Mouse (Mus musculus) urinary bladder, adult 18-20 months (tissue): ENCODE data around the gene Cyp11a1.

Source experiments
- DNase-seq, 2 experiments: peaks; one replicate each; pipeline ENCODE4 v3.0.0; 2022; ENCODE audit warnings: low spot score in 2 of 2, mixed read lengths in 2 of 2

The Cyp11a1 gene

DNA sequence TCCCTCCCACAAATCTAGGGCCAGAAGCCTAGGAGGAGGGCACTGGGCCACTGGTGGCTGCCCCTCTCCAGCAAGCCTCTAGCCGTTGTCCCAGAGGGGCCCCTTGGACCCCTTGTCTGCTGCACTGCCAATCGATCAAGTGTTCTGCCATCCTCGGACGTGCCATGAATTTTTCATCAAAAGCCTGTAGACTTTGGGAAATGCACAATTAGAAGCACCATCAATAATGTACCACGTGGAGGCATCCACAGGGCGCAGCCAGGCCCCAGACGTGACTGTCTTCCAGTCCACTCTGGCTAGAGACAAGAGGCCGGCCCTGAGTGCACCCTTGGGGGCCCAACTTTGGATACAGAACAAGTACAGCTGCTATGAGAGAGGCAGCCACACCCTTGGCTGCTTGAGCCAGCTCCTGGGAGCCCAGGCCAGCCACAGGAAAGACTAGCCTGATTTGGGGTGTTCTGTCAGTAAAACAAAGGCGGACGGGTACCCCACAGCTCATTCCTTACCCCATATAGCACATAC is 37.3 kb downstream of the Cyp11a1 start:
- no peak for DNase-seq

DNA sequence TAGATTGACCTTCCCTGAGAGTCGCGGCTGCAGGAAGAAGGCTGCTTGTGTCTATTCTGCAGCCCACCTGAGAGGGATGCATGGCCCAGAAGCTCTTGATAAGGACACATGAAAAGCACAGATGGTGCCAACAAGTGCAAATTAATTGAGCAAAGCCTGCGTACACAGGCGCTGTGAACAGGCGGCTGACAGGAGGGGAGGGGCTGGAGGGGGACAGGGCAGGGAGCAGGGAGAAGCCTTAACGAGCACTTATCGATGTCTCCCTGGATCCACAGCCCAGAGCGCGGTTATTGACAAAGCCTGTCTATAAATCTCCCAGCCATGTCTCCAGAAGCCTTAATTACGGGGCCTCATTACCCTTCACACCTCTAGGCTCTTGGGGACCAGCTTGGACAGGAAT is 38.6 kb downstream of the Cyp11a1 start:
- DNase-seq, result no peak

DNA sequence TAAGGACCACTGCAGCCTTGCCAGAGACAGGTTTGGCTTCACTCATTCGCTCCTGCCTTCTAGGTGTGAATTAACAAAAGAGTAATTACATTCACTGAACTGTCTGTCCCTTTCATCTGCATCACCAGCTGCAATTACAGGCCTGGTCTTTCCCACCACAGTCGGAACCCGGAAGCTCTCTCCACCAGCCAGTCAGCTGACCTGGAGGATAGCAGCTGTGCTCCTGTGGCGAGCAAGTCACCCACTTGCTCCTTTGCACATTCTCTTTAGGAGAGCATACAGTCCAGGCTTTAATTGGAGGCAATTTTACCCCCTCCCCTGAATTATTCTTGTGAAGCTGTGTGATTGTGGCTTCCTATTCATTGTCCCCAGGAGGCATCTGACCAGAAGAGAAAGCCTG is 39.4 kb downstream of the Cyp11a1 start:
- DNase-seq, result no peak

DNA sequence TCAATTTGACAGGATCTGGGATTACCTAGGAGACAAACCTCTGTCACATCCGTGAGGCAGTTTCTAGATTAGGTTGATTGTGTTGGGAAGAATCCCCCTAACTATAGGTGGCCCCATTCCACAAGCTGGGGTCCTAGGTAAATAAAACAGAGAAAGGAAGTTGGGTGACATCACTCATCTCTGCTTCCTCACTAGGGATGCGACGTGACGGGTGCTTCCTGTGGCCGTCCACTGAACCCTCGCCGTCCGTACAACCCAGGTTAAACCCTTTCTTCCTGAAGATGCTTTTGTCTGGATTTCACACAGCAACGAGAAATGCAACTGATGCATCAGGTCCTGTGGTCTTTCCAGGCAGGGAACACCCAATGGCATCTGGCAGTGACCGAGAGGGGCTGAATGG is 40.9 kb downstream of the Cyp11a1 start:
- DNase-seq, result no peak

DNA sequence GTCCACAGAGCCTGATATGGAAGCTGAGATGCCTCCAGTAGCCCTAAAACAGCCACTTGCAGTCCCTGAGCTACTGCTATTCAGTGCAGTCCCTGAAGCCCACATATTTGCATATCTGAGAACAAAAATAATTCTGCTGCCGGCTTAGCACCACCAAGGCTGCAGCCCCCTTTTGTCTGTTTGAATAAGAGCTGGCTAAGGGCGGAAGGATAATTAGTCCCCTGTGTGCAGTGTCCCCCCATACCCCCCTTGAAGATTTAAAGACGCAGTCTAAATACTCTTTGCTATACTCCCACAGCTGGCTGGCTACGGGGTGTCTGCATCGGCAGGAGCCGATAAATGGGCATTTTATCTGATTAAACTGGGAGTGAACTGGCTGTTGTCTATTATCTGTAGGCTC is 42.4 kb downstream of the Cyp11a1 start:
- DNase-seq, result no peak

DNA sequence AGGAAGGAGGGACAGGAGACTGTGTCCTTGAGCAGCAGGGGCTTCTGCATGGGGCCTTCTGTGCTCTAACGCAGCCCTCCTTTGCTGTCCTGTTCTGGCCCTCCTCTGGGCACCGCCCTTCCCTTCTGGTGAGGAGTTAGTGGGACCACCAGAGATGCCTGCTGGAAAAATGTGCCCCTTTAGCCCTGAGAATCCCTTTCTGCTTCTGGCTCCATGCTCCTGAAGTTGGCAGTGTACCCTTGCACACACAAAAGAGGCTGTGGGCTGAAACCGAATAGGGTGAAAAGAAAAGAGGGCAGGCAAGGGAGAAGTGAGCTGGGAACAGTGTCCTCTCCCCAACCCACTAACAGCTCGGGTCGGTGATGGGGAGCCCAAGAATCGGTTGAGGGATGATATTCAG is 43.0 kb downstream of the Cyp11a1 start:
- no peak for DNase-seq

DNA sequence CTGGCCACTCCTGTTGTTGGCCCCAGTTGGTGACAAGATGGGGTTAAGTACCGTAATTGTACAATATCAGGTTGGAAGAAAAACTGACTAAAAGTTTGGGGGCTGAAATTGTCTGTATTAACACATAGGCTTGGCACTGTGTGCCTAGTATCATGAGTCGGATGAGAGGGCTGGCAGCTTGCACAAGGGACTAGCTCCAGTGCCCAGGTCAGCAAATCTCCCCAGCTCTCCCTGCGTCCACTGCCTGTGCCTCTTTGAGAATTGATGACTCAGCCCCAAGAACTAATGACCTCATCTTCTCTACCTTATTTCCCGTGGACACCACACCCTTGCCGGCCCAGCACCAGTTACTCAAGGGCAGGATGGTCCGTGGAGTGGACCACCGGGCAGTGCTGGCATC is 43.6 kb downstream of the Cyp11a1 start:
- no peak for DNase-seq

DNA sequence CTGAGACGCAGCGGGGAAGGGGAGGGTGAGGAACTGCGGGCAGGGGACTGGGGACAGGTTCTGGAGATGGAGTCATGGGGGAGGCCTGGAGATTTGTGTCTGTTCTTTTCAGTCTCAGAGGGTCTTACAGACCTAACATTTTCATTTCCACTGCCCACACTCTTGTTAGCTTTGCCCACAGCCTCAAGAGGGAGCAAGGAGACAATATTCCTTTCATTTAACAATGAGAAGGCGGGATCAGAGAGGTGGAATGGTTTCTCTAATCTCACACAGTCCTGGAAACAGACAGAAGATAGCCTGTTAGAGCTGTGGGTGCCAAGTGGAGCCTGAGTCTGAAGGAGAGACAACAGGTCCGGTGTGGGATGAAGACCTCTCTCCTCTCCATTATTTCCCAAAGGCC is 45.7 kb downstream of the Cyp11a1 start:
- no peak for DNase-seq

DNA sequence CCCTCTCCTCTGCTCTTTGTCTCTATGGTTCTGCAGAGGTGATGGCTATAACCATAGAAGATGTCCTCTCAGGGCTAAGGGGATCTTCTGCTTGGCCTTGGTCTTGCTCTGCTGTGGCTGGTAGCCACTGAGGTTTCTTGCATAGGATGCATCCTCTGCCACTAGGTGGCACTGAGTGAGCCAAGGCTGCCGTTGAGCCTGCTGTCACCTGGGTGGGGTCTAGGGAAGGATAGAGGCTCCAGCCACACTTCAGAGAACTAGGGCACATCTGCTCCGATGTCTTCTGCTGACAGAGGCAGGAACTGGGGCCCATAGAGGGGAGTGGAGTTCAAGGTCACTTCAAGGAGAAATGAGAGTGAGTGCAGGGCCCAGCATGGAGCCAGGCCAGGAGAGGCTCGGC is 46.9 kb downstream of the Cyp11a1 start:
- no peak for DNase-seq

DNA sequence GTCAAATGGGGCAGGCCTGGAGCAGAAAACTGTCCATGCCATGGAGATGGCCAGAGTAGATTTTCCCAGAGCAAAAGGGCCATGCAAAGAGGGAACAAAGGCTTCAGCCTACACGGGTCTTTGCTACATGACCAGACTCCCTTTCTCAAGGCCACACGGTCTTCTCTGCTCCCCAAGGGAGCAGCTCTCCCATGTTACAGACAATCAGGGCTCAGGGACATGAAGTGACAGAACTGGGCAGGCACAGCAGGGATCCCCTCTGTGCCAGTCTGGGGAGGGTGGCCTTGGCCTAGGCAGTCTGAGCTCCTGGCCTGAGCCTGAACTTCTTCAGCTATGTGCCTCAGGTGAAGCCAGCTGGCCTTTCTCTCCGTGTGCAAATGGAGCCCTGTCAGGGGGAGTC is 47.3 kb downstream of the Cyp11a1 start:
- no peak for DNase-seq

DNA sequence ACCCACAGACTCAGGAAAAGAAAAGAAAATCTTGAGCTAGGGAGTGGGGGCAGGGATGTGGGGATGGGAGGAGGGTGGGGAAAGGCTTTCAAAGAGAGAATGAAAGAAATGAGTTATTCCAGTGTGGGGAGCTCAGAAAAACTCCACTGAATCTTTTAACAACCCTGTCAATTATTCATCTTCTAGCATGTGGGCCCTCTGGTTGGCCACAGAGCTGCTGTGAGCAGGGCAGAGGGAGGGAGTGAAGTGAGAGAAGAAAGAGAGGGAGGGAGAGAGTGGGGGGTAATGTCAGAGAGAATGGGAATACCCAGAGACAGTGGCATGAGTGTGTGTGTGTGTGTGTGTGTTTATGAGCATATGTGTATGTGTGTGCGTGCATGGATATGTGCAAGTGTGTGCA is 47.8 kb downstream of the Cyp11a1 start:
- DNase-seq, result no peak

DNA sequence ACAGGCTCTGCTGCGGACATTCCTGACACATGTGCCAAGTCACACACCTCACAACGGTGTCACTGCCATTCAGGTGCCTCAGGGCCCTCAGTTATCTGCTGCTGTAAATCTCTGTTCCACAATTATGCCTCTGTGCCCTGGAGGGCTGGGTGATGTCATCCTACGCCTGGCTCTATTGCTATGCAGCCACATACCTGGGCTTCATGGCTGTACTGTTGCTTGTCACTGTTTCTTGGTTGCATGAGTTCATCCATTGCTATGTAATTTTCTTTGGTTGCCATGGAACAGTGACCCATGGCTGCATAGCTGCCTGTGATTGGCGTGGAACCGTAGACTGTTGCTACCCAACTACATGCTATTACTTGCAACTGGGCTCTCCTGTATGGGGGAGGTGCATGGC is 49.5 kb downstream of the Cyp11a1 start:
- DNase-seq, result no peak

DNA sequence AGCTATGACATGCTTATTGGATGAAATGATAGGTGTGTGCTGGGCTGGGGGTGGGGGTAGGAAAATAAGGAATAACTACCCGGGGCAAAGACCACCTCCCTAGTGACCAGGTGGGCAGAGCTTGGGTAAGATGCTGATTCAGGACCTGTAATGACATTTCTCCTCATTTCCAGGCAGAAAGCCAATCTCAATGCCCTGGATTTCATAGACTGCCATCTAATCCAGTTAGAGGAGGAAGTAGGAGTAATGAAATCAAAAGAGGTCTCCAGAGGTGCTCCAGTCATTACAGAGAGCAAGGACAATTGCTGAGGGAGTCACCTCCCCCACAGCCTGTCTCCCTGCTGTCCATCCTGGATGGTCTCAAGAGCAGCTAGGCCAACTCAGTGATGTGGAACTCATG is 53.7 kb downstream of the Cyp11a1 start:
- no peak for DNase-seq

DNA sequence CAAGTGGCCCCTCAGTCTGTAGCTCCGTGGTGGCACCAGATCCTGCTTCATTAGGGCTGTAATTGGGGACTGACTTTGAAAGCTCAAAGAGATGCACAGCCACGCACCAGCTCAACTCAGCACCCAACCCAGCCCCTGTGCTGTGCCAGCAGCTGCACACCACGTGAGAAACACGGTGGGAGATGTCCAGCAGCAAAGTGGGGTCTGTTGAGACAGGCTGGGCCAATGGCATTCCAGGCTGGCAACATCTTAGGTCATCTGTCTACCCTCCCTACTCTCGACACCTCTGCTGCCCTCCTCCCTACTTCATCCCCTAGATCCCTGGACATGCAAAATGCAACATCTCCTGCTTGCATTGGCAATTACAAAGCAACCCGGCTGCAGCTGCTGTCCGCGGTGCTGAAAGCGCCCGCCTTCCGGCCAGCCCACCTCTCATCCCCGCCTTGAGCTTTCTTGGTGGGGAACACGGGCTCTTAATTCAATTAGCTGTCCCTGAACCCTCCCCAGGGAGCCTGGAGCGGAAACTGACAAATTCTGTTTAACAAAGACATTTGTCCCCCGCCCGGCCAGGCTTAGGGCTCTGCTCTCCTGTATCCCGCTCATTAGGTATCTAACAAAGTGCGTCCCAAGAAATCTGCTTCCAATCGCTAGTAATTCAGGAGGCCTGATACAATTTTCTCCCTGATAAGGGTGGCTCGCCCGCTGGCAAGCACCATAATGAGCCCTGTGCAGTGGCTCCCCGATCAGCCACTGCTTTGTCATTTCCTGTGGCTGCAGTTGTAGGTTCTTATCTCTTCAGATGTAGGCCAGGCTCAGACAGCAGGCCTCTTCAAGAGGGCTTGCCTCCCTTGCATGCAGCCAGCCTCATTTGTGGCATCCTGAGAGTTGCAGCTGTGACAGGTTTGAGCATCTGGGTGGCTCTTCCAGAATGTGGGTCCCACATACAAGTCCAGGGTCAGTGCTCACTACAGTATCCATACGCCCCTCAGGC is 54.8 kb downstream of the Cyp11a1 start:
- DNase-seq, result peak in 1 of 2 experiments; percentile 24

DNA sequence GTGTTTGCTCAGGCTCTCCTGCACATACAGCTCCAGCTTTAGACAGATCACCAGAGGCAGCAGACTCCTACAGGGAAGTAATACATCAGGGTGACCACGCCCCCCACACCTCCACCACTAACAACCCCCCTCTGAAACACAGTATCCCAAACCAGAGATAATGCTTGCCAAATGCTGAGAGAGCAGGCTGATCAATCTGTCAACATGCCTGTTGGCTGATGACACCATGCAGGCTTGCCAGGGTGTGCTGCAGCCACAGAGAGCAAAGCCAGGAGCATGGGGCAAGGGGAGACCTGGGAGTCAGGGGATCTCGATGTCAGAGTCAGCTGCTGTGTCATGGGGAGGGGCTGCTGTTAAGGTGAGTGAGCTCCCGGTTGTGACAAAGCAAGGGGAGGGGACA is 57.3 kb downstream of the Cyp11a1 start, which contains the start of gene Stra6:
Gene Stra6, plus strand, starts transcription at position 258 of the 400 bp plus-strand sequence.
- DNase-seq, result no peak

DNA sequence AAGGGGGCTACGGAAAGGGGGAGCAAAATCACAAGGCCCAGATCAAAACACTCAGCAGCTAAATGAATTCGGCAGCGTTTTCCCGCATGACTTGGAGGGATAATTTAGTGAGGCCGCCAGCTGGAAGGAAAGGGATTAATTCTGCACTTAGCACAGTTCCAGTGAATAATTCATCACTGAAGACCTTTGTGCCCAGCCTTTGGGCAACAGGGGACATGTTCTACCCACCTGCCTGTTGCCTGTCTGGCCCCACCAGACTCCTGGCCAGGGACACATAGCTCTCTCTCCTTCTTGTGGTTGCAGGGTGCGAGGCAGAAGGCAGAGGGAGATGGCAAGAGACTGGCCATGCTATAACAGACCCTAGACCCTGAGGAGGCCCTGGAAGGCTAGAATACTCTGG is 59.3 kb downstream of the Cyp11a1 start:
- no peak for DNase-seq

DNA sequence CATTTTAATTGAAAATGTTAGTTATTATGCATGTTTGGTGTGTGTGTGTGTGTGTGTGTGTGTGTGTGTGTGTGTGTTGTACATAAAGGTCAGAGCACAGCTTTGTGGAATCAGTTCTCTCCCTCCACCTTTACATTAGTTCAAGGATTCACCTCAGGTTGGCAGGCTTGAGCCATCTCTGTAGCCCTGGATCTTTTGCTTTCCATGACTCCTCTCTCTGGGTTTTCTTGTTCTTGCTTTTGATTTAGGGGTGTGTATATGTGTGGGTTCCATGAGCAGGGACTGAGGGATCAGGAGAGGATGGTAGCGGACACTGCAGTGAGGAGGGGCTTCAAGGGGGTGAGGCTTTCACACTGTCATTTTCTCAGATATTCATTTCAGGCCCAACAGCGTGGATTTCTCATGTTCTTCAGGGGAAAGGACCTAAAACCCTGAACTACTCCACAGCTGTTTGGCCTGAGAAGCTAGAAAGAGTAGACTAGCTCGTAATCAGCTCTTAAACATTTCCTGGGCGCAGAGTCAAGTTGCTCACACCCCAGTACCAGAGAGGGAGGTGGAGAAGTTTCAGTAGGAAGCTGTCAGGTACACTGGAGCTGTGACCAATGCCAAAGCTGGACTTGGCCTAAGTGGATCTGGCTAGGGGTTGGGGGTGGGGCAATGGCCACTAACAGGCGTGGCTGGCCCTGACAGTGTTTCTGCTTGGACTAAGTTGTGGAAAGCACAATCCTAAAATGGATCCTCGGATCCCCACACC is 59.9 kb downstream of the Cyp11a1 start:
- DNase-seq, result no peak

DNA sequence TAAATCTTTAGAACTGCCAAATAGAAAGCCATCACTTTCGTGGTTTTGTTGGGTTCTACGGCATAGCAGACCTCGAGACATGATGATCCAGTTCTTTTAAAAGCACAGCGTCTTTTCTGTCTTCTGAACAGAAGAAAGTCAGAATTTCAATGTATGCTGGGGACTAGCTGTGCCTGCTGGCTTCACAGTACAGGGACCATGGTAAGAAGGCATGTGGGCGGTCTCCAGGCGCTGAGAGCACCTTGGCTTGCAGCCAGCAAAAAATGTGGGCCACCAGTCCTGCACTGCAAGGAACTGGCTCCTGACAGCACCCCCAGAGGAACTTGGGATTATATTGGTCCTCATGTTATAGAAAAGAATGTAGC is 60.5 kb downstream of the Cyp11a1 start:
- DNase-seq, result no peak

DNA sequence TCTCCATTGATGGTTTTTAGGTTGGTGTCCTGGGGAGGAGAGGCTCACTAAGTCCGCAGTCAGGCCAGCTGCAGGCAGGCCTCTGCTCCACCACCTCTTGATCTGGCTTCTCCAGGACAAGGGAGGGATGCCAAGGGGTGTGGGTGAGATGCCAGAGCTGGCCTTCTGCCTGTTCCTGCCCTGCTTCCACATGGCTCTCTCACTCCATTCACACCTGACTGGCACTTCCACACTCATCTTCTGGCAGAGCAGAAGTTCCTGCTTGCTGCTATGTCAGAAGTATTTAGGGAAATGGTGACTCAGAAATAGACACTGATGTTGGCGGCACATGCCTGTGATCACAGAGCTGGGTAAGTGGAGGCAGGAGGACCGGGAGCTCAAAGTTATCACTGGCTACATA is 61.3 kb downstream of the Cyp11a1 start:
- no peak for DNase-seq

DNA sequence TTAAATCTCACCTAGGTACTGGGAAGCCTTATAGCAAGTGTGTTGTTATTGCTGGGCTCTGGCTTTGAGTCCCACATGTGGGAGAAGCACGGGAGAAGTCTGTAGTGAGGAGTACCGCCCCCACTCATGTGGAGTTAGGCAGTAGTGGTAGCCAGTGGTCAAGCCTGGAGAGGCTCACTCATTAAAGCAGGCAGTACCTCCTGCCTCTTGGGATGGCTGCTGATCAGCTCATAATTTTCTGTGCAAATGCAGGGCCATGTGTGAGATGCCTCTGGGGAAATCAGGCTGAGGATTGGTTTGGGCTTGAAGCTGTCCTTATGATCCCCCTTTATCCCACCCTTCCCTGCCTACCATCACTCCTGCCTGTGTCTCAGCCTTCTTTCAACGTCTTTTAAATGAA is 68.3 kb downstream of the Cyp11a1 start:
- DNase-seq, result no peak
